Mouse (Mus musculus): Measurements from ENCODE around the gene Olfr1249. TPM values are rescaled to one million over a fixed set of nuclear protein-coding genes. Genes with fewer than 3 reads are reported as not detected.
"Not testable (repeated sequence)": the region's sequence is repeated elsewhere in the genome, so short reads cannot be mapped to it uniquely, and the experiment has no call there.

The Olfr1249 gene
- polyA plus RNA-seq (2012; rRNA removed): not detected in 2 replicates

GRCm38 (mm10) chr2:89634883-89635282 is at the start of gene Olfr1249:
TSS of gene Olfr1249 (minus strand) at chr2:89634983.
- Histone ChIP-seq H3K36me3 (ENCODE audit: control insufficient read depth, insufficient read depth, low read length) (no peaks in the 10 kb centered on the region), H3K27me3 (ENCODE audit: control insufficient read depth, insufficient read depth, low read length) (no peaks in the 10 kb centered on the region), H3K4me1 (ENCODE audit: control insufficient read depth, insufficient read depth, insufficient read length) (no peaks in the 10 kb centered on the region), H3K27ac (ENCODE audit: insufficient read depth, low read length) (no peak within 1 kb of the TSS), H3K4me3 (ENCODE audit: extremely low read depth, insufficient read depth, insufficient read length) (no peak within 1 kb of the TSS)
- TF ChIP-seq POLR2A (IDR thresholded peaks at IDR 0.05; ENCODE audit: low read depth, low read length): no peak
- no peak for TF ChIP-seq CTCF (IDR thresholded peaks at IDR 0.05; ENCODE audit: extremely low read depth, insufficient read depth, insufficient read length, insufficient replicate concordance)
- DNase-seq (ENCODE audit: low read depth in 1 of 2, low spot score in 2 of 2): no peak
- 93% methylated on average over 2 of the region's 2 CpGs for WGBS

GRCm38 (mm10) chr2:89671836-89672235 is 37.1 kb upstream of the Olfr1249 start, which contains the start of gene Olfr1251:
TSS of gene Olfr1251 (minus strand) at chr2:89671936.
- no peaks in the 10 kb centered on the region for H3K4me1 ChIP-seq (ENCODE audit: control insufficient read depth, insufficient read depth, insufficient read length)
- H3K36me3 ChIP-seq (ENCODE audit: control insufficient read depth, insufficient read depth, low read length): no peaks in the 10 kb centered on the region
- no peak for DNase-seq (ENCODE audit: low read depth in 1 of 2, low spot score in 2 of 2)
- H3K4me3 ChIP-seq (ENCODE audit: extremely low read depth, insufficient read depth, insufficient read length): no peak within 1 kb of the TSS; the same call in 1 of the 2 replicates
- H3K27ac ChIP-seq (ENCODE audit: insufficient read depth, low read length): no peak within 1 kb of the TSS
- H3K27me3 ChIP-seq (ENCODE audit: control insufficient read depth, insufficient read depth, low read length): no peaks in the 10 kb centered on the region
- TF ChIP-seq POLR2A (IDR thresholded peaks at IDR 0.05; ENCODE audit: low read depth, low read length): no peak
- no peak for TF ChIP-seq CTCF (IDR thresholded peaks at IDR 0.05; ENCODE audit: extremely low read depth, insufficient read depth, insufficient read length, insufficient replicate concordance)

DNA sequence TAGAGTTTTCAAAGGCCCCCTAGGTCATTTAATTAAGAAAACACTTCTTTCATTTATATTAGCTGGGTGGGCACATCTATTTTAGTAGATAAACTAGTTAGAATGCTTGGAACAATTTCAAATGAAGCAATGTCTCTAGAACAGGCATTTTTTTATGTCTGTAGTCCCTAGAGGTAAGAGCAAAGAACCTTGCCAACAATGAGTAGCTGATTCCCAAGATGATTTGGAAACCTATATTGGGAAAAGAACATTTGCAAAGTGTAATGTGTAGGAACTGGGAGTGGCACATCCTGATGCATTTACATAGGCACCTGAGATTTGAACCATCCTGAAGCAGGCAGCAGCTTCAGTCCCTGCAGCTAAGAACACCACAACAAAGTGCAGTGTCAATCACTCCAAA is 26.6 kb upstream of the Olfr1249 start, which contains the start of gene Olfr1250:
TSS of gene Olfr1250 (minus strand) at position 101 of the 400 bp plus-strand sequence.
- no peak for DNase-seq (ENCODE audit: low read depth in 1 of 2, low spot score in 2 of 2)
- TF ChIP-seq POLR2A (IDR thresholded peaks at IDR 0.05; ENCODE audit: low read depth, low read length) (no peak), CTCF (IDR thresholded peaks at IDR 0.05; ENCODE audit: extremely low read depth, insufficient read depth, insufficient read length, insufficient replicate concordance) (no peak)
- Histone ChIP-seq H3K27ac (ENCODE audit: insufficient read depth, low read length) (no peak within 1 kb of the TSS), H3K27me3 (ENCODE audit: control insufficient read depth, insufficient read depth, low read length) (no peaks in the 10 kb centered on the region), H3K4me3 (ENCODE audit: extremely low read depth, insufficient read depth, insufficient read length) (no peak within 1 kb of the TSS), H3K4me1 (ENCODE audit: control insufficient read depth, insufficient read depth, insufficient read length) (no peaks in the 10 kb centered on the region), H3K36me3 (ENCODE audit: control insufficient read depth, insufficient read depth, low read length) (no peaks in the 10 kb centered on the region)

- DNase-seq (ENCODE audit: low read depth in 1 of 2, low spot score in 2 of 2); H3K4me1 ChIP-seq (ENCODE audit: control insufficient read depth, insufficient read depth, insufficient read length); H3K36me3 ChIP-seq (ENCODE audit: control insufficient read depth, insufficient read depth, low read length); H3K4me3 ChIP-seq (ENCODE audit: extremely low read depth, insufficient read depth, insufficient read length); H3K27ac ChIP-seq (ENCODE audit: insufficient read depth, low read length); H3K27me3 ChIP-seq (ENCODE audit: control insufficient read depth, insufficient read depth, low read length): not testable (repeated sequence)
- 89% methylated on average over 1 of the region's 1 CpGs for WGBS
Measured at GRCm38 (mm10) chr2:89618145-89618544, 16.6 kb downstream of the Olfr1249 start, which contains the start of gene Olfr1248. TSS of gene Olfr1248 (minus strand) at chr2:89618245.

DNA sequence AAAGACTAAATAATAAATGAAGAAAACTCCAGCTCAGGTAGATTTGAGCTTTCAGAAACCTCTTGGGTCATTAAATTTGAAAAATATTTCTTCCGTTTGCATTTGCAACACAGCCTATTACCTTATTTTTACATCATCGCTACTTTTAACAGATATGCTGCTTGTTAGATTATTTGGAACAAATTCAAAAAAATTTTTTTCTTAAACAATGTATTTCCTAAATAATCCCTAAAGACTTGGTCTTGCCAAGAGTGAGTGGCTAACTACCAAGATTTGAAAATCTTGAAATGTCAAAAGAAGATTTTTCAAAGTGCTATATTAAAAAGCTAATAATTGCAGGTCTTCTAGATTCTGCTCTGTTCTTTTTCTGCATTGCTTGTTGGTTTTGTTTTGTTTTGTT is 20.8 kb downstream of the Olfr1249 start, which contains the start of gene Olfr1247:
TSS of gene Olfr1247 (minus strand) at position 101 of the 400 bp plus-strand sequence.
- Histone ChIP-seq H3K27ac (ENCODE audit: insufficient read depth, low read length) (no peak within 1 kb of the TSS), H3K4me3 (ENCODE audit: extremely low read depth, insufficient read depth, insufficient read length) (no peak within 1 kb of the TSS), H3K36me3 (ENCODE audit: control insufficient read depth, insufficient read depth, low read length) (no peaks in the 10 kb centered on the region), H3K27me3 (ENCODE audit: control insufficient read depth, insufficient read depth, low read length) (no peaks in the 10 kb centered on the region), H3K4me1 (ENCODE audit: control insufficient read depth, insufficient read depth, insufficient read length) (no peaks in the 10 kb centered on the region)
- WGBS: 89% methylated on average over 2 of the region's 2 CpGs
- TF ChIP-seq POLR2A (IDR thresholded peaks at IDR 0.05; ENCODE audit: low read depth, low read length): no peak
- DNase-seq (ENCODE audit: low read depth in 1 of 2, low spot score in 2 of 2): no peak

DNA sequence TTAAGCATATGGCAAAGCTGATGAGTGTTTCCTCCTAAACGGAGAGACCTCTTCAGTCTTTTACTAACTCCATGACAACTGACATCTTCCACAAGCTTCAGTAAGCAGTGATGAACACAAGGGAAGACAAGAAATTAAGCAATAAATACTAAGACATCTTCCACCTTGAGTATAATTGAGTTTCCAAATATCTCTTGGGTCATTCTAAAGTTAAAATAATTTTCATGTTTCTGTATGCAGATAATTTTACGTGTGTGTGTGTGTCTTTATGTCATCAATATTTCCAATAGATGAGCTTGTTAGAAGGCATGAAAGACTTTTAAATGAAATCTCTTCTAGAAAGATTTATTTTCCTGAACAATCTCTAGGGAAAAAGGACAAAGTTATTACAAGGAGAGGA is 41.7 kb downstream of the Olfr1249 start, which contains the start of gene Olfr1246:
TSS of gene Olfr1246 (minus strand) at position 101 of the 400 bp plus-strand sequence.
- no peaks in the 10 kb centered on the region for H3K36me3 ChIP-seq (ENCODE audit: control insufficient read depth, insufficient read depth, low read length)
- no peak for DNase-seq (ENCODE audit: low read depth in 1 of 2, low spot score in 2 of 2)
- H3K27ac ChIP-seq (ENCODE audit: insufficient read depth, low read length): no peak within 1 kb of the TSS
- no peaks in the 10 kb centered on the region for H3K4me1 ChIP-seq (ENCODE audit: control insufficient read depth, insufficient read depth, insufficient read length)
- 78% methylated on average over 2 of the region's 2 CpGs for WGBS
- H3K27me3 ChIP-seq (ENCODE audit: control insufficient read depth, insufficient read depth, low read length): no peaks in the 10 kb centered on the region
- H3K4me3 ChIP-seq (ENCODE audit: extremely low read depth, insufficient read depth, insufficient read length): no peak within 1 kb of the TSS
- TF ChIP-seq CTCF (IDR thresholded peaks at IDR 0.05; ENCODE audit: extremely low read depth, insufficient read depth, insufficient read length, insufficient replicate concordance) (no peak), POLR2A (IDR thresholded peaks at IDR 0.05; ENCODE audit: low read depth, low read length) (no peak)

Other genes with a start within 250 kb of the Olfr1249 start
- gene Olfr1238, start 225.3 kb downstream of the Olfr1249 start, polyA plus RNA-seq (2012; rRNA removed): not detected in 2 replicates
- not detected in 2 replicates for gene Olfr1239, start 214.6 kb downstream of the Olfr1249 start, polyA plus RNA-seq (2012; rRNA removed)
- gene Olfr1240, start 192.0 kb downstream of the Olfr1249 start, polyA plus RNA-seq (2012; rRNA removed): not detected in 2 replicates
- not detected in 2 replicates for gene Olfr1241, start 147.9 kb downstream of the Olfr1249 start, polyA plus RNA-seq (2012; rRNA removed)
- gene Olfr1242, start 136.6 kb downstream of the Olfr1249 start, polyA plus RNA-seq (2012; rRNA removed): not detected in 2 replicates
- not detected in 2 replicates for gene Olfr1243, start 103.5 kb downstream of the Olfr1249 start, polyA plus RNA-seq (2012; rRNA removed)
- gene Olfr1245, start 56.5 kb downstream of the Olfr1249 start, polyA plus RNA-seq (2012; rRNA removed): not detected in 2 replicates
- gene Olfr1246, start 41.8 kb downstream of the Olfr1249 start, polyA plus RNA-seq (2012; rRNA removed): not detected in 2 replicates
- gene Olfr1247, start 20.9 kb downstream of the Olfr1249 start, polyA plus RNA-seq (2012; rRNA removed): not detected in 2 replicates
- not detected in 2 replicates for gene Olfr1248, start 16.7 kb downstream of the Olfr1249 start, polyA plus RNA-seq (2012; rRNA removed)
- gene Olfr1250, start 26.5 kb upstream of the Olfr1249 start, polyA plus RNA-seq (2012; rRNA removed): not detected in 2 replicates
- gene Olfr1251, start 37.0 kb upstream of the Olfr1249 start, polyA plus RNA-seq (2012; rRNA removed): not detected in 2 replicates
- not detected in 2 replicates for gene Olfr1252, start 90.0 kb upstream of the Olfr1249 start, polyA plus RNA-seq (2012; rRNA removed)
- gene Olfr1253, start 122.1 kb upstream of the Olfr1249 start, polyA plus RNA-seq (2012; rRNA removed): not detected in 2 replicates
- not detected in 2 replicates for gene Olfr1254, start 158.6 kb upstream of the Olfr1249 start, polyA plus RNA-seq (2012; rRNA removed)
- not detected in 2 replicates for gene Olfr1255, start 177.1 kb upstream of the Olfr1249 start, polyA plus RNA-seq (2012; rRNA removed)
- not detected in 2 replicates for gene Olfr1256, start 206.6 kb upstream of the Olfr1249 start, polyA plus RNA-seq (2012; rRNA removed)
- not detected in 2 replicates for gene Olfr48, start 213.2 kb upstream of the Olfr1249 start, polyA plus RNA-seq (2012; rRNA removed)
- gene Olfr1257, start 243.5 kb upstream of the Olfr1249 start, polyA plus RNA-seq (2012; rRNA removed): not detected in 2 replicates

Data from spleen, adult 2 months (tissue).